Mouse (Mus musculus) cerebellum, adult 11-12 months (tissue): ENCODE measurements around the gene Psmd11.
A peak's percentile ranks its signal among the peaks of the same experiment; 100 is the strongest.

Experiments used
- DNase-seq: peaks from one replicate; pipeline ENCODE4 v3.0.0; 2022

Psmd11 gene

GRCm38 (mm10) chr11:80483536-80484067 lies 55.2 kb downstream of the Psmd11 start:
- peak; percentile 74 for DNase-seq

GRCm38 (mm10) chr11:80484191-80484791 lies 55.9 kb downstream of the Psmd11 start:
- peak; percentile 98 for DNase-seq

GRCm38 (mm10) chr11:80485120-80485551 lies 56.7 kb downstream of the Psmd11 start:
- peak; percentile 39 for DNase-seq

GRCm38 (mm10) chr11:80485622-80486206 lies 57.3 kb downstream of the Psmd11 start:
- peak; percentile 61 for DNase-seq

GRCm38 (mm10) chr11:80487904-80488587 lies 59.6 kb downstream of the Psmd11 start:
- DNase-seq = no peak

- peak; percentile 42 for DNase-seq
Observed at GRCm38 (mm10) chr11:80489172-80489881, 60.9 kb downstream of the Psmd11 start.

- DNase-seq = no peak
Observed at GRCm38 (mm10) chr11:80489882-80490196, 61.4 kb downstream of the Psmd11 start.

- DNase-seq = no peak
Observed at GRCm38 (mm10) chr11:80490831-80491230, 62.4 kb downstream of the Psmd11 start.

- DNase-seq = no peak
Observed at GRCm38 (mm10) chr11:80493186-80493585, 64.8 kb downstream of the Psmd11 start.

GRCm38 (mm10) chr11:80494852-80495251 lies 66.4 kb downstream of the Psmd11 start:
- no peak for DNase-seq

- no peak for DNase-seq
Observed at GRCm38 (mm10) chr11:80495972-80496371, 67.6 kb downstream of the Psmd11 start.

GRCm38 (mm10) chr11:80496640-80497039 lies 68.2 kb downstream of the Psmd11 start:
- no peak for DNase-seq

GRCm38 (mm10) chr11:80497225-80497919 lies 69.0 kb downstream of the Psmd11 start:
- no peak for DNase-seq

- DNase-seq = no peak
Observed at GRCm38 (mm10) chr11:80498328-80499070, 70.1 kb downstream of the Psmd11 start.

GRCm38 (mm10) chr11:80499550-80499952 lies 71.1 kb downstream of the Psmd11 start:
- no peak for DNase-seq

- DNase-seq = no peak
Observed at GRCm38 (mm10) chr11:80503281-80503680, 74.9 kb downstream of the Psmd11 start.

- peak; percentile 37 for DNase-seq
Observed at GRCm38 (mm10) chr11:80503726-80504452, 75.5 kb downstream of the Psmd11 start.

GRCm38 (mm10) chr11:80504519-80505385 lies 76.3 kb downstream of the Psmd11 start:
- DNase-seq = no peak

GRCm38 (mm10) chr11:80505581-80505980 lies 77.2 kb downstream of the Psmd11 start:
- DNase-seq = no peak

- no peak for DNase-seq
Observed at GRCm38 (mm10) chr11:80506483-80506882, 78.1 kb downstream of the Psmd11 start.
